Mouse (Mus musculus): ENCODE results near the gene Sv2b. TPM values are rescaled to one million over a fixed set of nuclear protein-coding genes. Genes with fewer than 3 reads are reported as not detected.
A peak's percentile ranks its signal among the peaks of the same experiment; 100 is the strongest.
"Not testable (repeated sequence)": the region's sequence is repeated elsewhere in the genome, so short reads cannot be mapped to it uniquely, and the experiment has no call there.

The Sv2b gene
- polyA plus RNA-seq (2015; fragmentation: Nextera tagmentation; extraction: Ambion mirVana): 5.7 and 6.0 TPM in 2 replicates

GRCm38 (mm10) chr7:75308457-75309312 lies at the start of gene Sv2b:
TSS of gene Sv2b (minus strand) at chr7:75309262.
- Histone ChIP-seq H3K36me3 (ENCODE audit: poor library complexity, severe bottlenecking) (no peaks in the 10 kb centered on the region), H3K27me3 (peaks cover 54% of the 10 kb centered on the region), H3K4me1 (peaks cover 16% of the 10 kb centered on the region), H3K4me2 (peak within 1 kb of the TSS; percentile 97), H3K27ac (no peak within 1 kb of the TSS), H3K9me3 (replicated peaks) (no peaks in the 10 kb centered on the region), H3K9ac (peak within 1 kb of the TSS; percentile 67), H3K4me3 (peak within 1 kb of the TSS; percentile 50)
- peak; percentile 53; the same call in 1 of the 2 replicates for ATAC-seq
- WGBS: 2% methylated on average over 46 of the region's 46 CpGs

- H3K4me3 ChIP-seq: no peak overlapping the region
- WGBS: 40% methylated on average over 4 of the region's 4 CpGs
Observed at GRCm38 (mm10) chr7:75358284-75358851, 49.3 kb upstream of the Sv2b start.

GRCm38 (mm10) chr7:75355521-75355920 lies 46.5 kb upstream of the Sv2b start:
- no peak overlapping the region for H3K4me2 ChIP-seq
- no peaks in the 10 kb centered on the region for H3K36me3 ChIP-seq (ENCODE audit: poor library complexity, severe bottlenecking)
- ATAC-seq: no peak
- WGBS: 79% methylated on average over 2 of the region's 2 CpGs
- no peaks in the 10 kb centered on the region for H3K4me1 ChIP-seq
- no peaks in the 10 kb centered on the region for H3K27me3 ChIP-seq
- no peak overlapping the region for H3K9ac ChIP-seq
- no peak overlapping the region for H3K4me3 ChIP-seq
- no peak overlapping the region for H3K27ac ChIP-seq
- no peaks in the 10 kb centered on the region for H3K9me3 ChIP-seq (replicated peaks)

More at GRCm38 (mm10) chr7:75358284-75358851, 49.3 kb upstream of the Sv2b start:
- Histone ChIP-seq H3K27ac (no peak overlapping the region), H3K4me2 (no peak overlapping the region), H3K9ac (no peak overlapping the region), H3K27me3 (no peaks in the 10 kb centered on the region), H3K36me3 (ENCODE audit: poor library complexity, severe bottlenecking) (no peaks in the 10 kb centered on the region), H3K9me3 (replicated peaks) (no peaks in the 10 kb centered on the region), H3K4me1 (peaks cover 6% of the 10 kb centered on the region)
- ATAC-seq: no peak

GRCm38 (mm10) chr7:75352777-75353374 lies 43.8 kb upstream of the Sv2b start:
- Histone ChIP-seq H3K9ac (no peak overlapping the region), H3K27ac (no peak overlapping the region), H3K4me3 (no peak overlapping the region), H3K4me1 (no peaks in the 10 kb centered on the region), H3K4me2 (no peak overlapping the region), H3K27me3 (no peaks in the 10 kb centered on the region; the same call in 1 of the 2 replicates), H3K9me3 (replicated peaks) (no peaks in the 10 kb centered on the region), H3K36me3 (ENCODE audit: poor library complexity, severe bottlenecking) (no peaks in the 10 kb centered on the region)
- ATAC-seq: no peak
- 57% methylated on average over 1 of the region's 1 CpGs for WGBS

GRCm38 (mm10) chr7:75350172-75350571 lies 41.1 kb upstream of the Sv2b start:
- Histone ChIP-seq H3K36me3 (ENCODE audit: poor library complexity, severe bottlenecking) (no peaks in the 10 kb centered on the region), H3K27ac (no peak overlapping the region), H3K9me3 (replicated peaks) (no peaks in the 10 kb centered on the region), H3K4me2 (no peak overlapping the region), H3K9ac (no peak overlapping the region), H3K27me3 (no peaks in the 10 kb centered on the region; the same call in 1 of the 2 replicates), H3K4me1 (no peaks in the 10 kb centered on the region), H3K4me3 (no peak overlapping the region)
- no peak for ATAC-seq
- whole genome bisulfite sequencing: 69% methylated on average over 2 of the region's 2 CpGs

- Histone ChIP-seq H3K36me3 (ENCODE audit: poor library complexity, severe bottlenecking) (no peaks in the 10 kb centered on the region), H3K9ac (no peak overlapping the region), H3K4me2 (no peak overlapping the region), H3K27me3 (no peaks in the 10 kb centered on the region), H3K4me1 (peaks cover 21% of the 10 kb centered on the region), H3K9me3 (replicated peaks) (no peaks in the 10 kb centered on the region), H3K27ac (no peak overlapping the region), H3K4me3 (no peak overlapping the region)
- peak; percentile 20; the same call in 1 of the 2 replicates for ATAC-seq
- WGBS: 49% methylated on average over 3 of the region's 3 CpGs
Observed at GRCm38 (mm10) chr7:75332311-75332710, 23.2 kb upstream of the Sv2b start.

GRCm38 (mm10) chr7:75329740-75330142 lies 20.7 kb upstream of the Sv2b start:
- H3K27ac ChIP-seq: peak overlapping the region; percentile 49; the same call in 1 of the 2 replicates
- peaks cover 21% of the 10 kb centered on the region for H3K4me1 ChIP-seq
- H3K9me3 ChIP-seq (replicated peaks): no peaks in the 10 kb centered on the region
- no peaks in the 10 kb centered on the region for H3K27me3 ChIP-seq
- H3K4me3 ChIP-seq: no peak overlapping the region
- WGBS: 63% methylated on average over 3 of the region's 3 CpGs
- H3K9ac ChIP-seq: no peak overlapping the region
- H3K36me3 ChIP-seq (ENCODE audit: poor library complexity, severe bottlenecking): no peaks in the 10 kb centered on the region
- no peak overlapping the region for H3K4me2 ChIP-seq
- ATAC-seq: peak; percentile 50; the same call in 1 of the 2 replicates

GRCm38 (mm10) chr7:75328721-75329362 lies 19.8 kb upstream of the Sv2b start:
- no peak overlapping the region for H3K9ac ChIP-seq
- peak; percentile 91 for ATAC-seq
- WGBS: 50% methylated on average over 3 of the region's 3 CpGs

GRCm38 (mm10) chr7:75325273-75325672 lies 16.2 kb upstream of the Sv2b start:
- Histone ChIP-seq H3K4me2 (no peak overlapping the region), H3K9me3 (replicated peaks) (no peaks in the 10 kb centered on the region), H3K4me3 (no peak overlapping the region), H3K27ac (no peak overlapping the region), H3K9ac (no peak overlapping the region), H3K4me1 (peaks cover 18% of the 10 kb centered on the region), H3K27me3 (no peaks in the 10 kb centered on the region), H3K36me3 (ENCODE audit: poor library complexity, severe bottlenecking) (no peaks in the 10 kb centered on the region)
- no peak for ATAC-seq
- WGBS: 86% methylated on average over 1 of the region's 1 CpGs

More at GRCm38 (mm10) chr7:75328721-75329362, 19.8 kb upstream of the Sv2b start:
- Histone ChIP-seq H3K4me1 (peaks cover 21% of the 10 kb centered on the region), H3K27me3 (no peaks in the 10 kb centered on the region), H3K36me3 (ENCODE audit: poor library complexity, severe bottlenecking) (no peaks in the 10 kb centered on the region), H3K9me3 (replicated peaks) (no peaks in the 10 kb centered on the region), H3K4me2 (no peak overlapping the region), H3K4me3 (no peak overlapping the region), H3K27ac (peak overlapping the region; percentile 49)

GRCm38 (mm10) chr7:75322742-75323141 lies 13.7 kb upstream of the Sv2b start:
- not testable (repeated sequence) for H3K4me1 ChIP-seq, H3K27me3 ChIP-seq, ATAC-seq

GRCm38 (mm10) chr7:75320009-75320408 lies 10.9 kb upstream of the Sv2b start:
- no peak overlapping the region for H3K9ac ChIP-seq
- H3K27me3 ChIP-seq: no peaks in the 10 kb centered on the region
- no peak overlapping the region for H3K4me3 ChIP-seq
- H3K9me3 ChIP-seq (replicated peaks): no peaks in the 10 kb centered on the region
- no peak overlapping the region for H3K4me2 ChIP-seq
- no peak for ATAC-seq
- H3K27ac ChIP-seq: no peak overlapping the region
- no peaks in the 10 kb centered on the region for H3K4me1 ChIP-seq
- no peaks in the 10 kb centered on the region for H3K36me3 ChIP-seq (ENCODE audit: poor library complexity, severe bottlenecking)

More at GRCm38 (mm10) chr7:75322742-75323141, 13.7 kb upstream of the Sv2b start:
- H3K4me2 ChIP-seq; H3K9ac ChIP-seq; H3K9me3 ChIP-seq (replicated peaks); H3K27ac ChIP-seq; H3K4me3 ChIP-seq; H3K36me3 ChIP-seq (ENCODE audit: poor library complexity, severe bottlenecking): not testable (repeated sequence)
- WGBS: 91% methylated on average over 3 of the region's 3 CpGs

- 85% methylated on average over 1 of the region's 1 CpGs for WGBS
- Histone ChIP-seq H3K9me3 (replicated peaks) (no peaks in the 10 kb centered on the region), H3K36me3 (ENCODE audit: poor library complexity, severe bottlenecking) (no peaks in the 10 kb centered on the region), H3K27ac (no peak overlapping the region), H3K4me2 (no peak overlapping the region), H3K27me3 (no peaks in the 10 kb centered on the region), H3K9ac (no peak overlapping the region), H3K4me3 (no peak overlapping the region), H3K4me1 (no peaks in the 10 kb centered on the region)
- ATAC-seq: no peak
Observed at GRCm38 (mm10) chr7:75318320-75318719, 9.3 kb upstream of the Sv2b start.

Data from forebrain, embryonic 13.5 days (tissue).